Mouse (Mus musculus) urinary bladder, postnatal 4 days (tissue): Measurements from ENCODE around the gene 4930558K02Rik.

ENCODE experiments used
- DNase-seq, 2 experiments: peaks; one replicate each; pipeline ENCODE4 v3.0.0; 2021 to 2022; ENCODE audit warnings: low spot score in 2 of 2

4930558K02Rik gene

GRCm38 (mm10) chr1:161979536-161979935 is at the start of gene 4930558K02Rik:
Gene 4930558K02Rik (minus strand): TSS chr1:161979636.
- no peak for DNase-seq

- DNase-seq, result no peak
These were observed 44.3 kb upstream of the 4930558K02Rik start for GRCm38 (mm10) chr1:162023681-162024270.

- no peak for DNase-seq
These were observed 41.3 kb upstream of the 4930558K02Rik start for GRCm38 (mm10) chr1:162020766-162021165.

GRCm38 (mm10) chr1:162020303-162020731 is 40.9 kb upstream of the 4930558K02Rik start:
- no peak for DNase-seq

- DNase-seq, result no peak
These were observed 39.2 kb upstream of the 4930558K02Rik start for GRCm38 (mm10) chr1:162018601-162018977.

GRCm38 (mm10) chr1:162017975-162018600 is 38.7 kb upstream of the 4930558K02Rik start:
- no peak for DNase-seq

GRCm38 (mm10) chr1:162016982-162017381 is 37.5 kb upstream of the 4930558K02Rik start:
- DNase-seq, result no peak

- DNase-seq, result no peak
These were observed 35.9 kb upstream of the 4930558K02Rik start for GRCm38 (mm10) chr1:162015247-162015862.

- DNase-seq, result no peak
These were observed 34.1 kb upstream of the 4930558K02Rik start for GRCm38 (mm10) chr1:162013561-162013960.

GRCm38 (mm10) chr1:162011523-162012245 is 32.2 kb upstream of the 4930558K02Rik start:
- DNase-seq, result no peak

- DNase-seq, result no peak
These were observed 29.6 kb upstream of the 4930558K02Rik start for GRCm38 (mm10) chr1:162009086-162009485.

- no peak for DNase-seq
These were observed 29.2 kb upstream of the 4930558K02Rik start for GRCm38 (mm10) chr1:162008631-162009067.

GRCm38 (mm10) chr1:162008208-162008607 is 28.8 kb upstream of the 4930558K02Rik start:
- DNase-seq, result no peak

- DNase-seq, result no peak
These were observed 26.7 kb upstream of the 4930558K02Rik start for GRCm38 (mm10) chr1:162006109-162006508.

GRCm38 (mm10) chr1:162004821-162005770 is 25.7 kb upstream of the 4930558K02Rik start:
- DNase-seq, result peak in 1 of 2 experiments; percentile 46

GRCm38 (mm10) chr1:162004518-162004780 is 25.0 kb upstream of the 4930558K02Rik start:
- no peak for DNase-seq

GRCm38 (mm10) chr1:162003729-162004517 is 24.5 kb upstream of the 4930558K02Rik start:
- no peak for DNase-seq

- DNase-seq, result no peak
These were observed 21.9 kb upstream of the 4930558K02Rik start for GRCm38 (mm10) chr1:162001328-162001727.

GRCm38 (mm10) chr1:161999882-162000371 is 20.5 kb upstream of the 4930558K02Rik start:
- no peak for DNase-seq

- no peak for DNase-seq
These were observed 19.9 kb upstream of the 4930558K02Rik start for GRCm38 (mm10) chr1:161999338-161999737.
